Mouse (Mus musculus): Measurements from ENCODE around the gene Gm10985. TPM values are rescaled to one million over a fixed set of nuclear protein-coding genes. Genes with fewer than 3 reads are reported as not detected.
A peak's percentile ranks its signal among the peaks of the same experiment; 100 is the strongest.

Gm10985 gene
- not detected for total RNA-seq (2021)
- long read RNA-seq, experiment 1: 0 reads
- long read RNA-seq, experiment 2: 0 reads

DNA sequence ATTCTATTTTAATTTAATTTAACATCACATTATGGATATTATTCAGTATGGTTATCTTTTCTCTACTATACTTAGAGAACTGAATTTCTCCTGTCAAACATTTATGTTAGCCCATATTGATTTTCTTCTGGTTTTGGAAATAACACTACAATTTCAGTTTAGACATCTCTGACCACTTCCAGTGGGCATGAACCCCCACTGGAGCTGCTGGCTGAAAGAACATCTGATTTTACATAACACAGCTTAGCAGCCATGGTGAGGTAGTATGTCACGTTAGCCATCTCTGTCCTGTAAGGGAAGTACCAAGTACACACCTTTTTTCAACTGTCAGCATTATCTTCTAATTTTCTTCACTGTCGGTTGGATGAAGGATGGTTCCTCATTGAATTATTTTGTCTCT lies at the start of gene Gm10985:
Gm10985 (plus strand) TSS at position 301 of the 400 bp plus-strand sequence.
- no peak within 1 kb of the TSS for H3K4me3 ChIP-seq
- no peak within 1 kb of the TSS for H3K27ac ChIP-seq
- DNase-seq (ENCODE audit: extremely low spot score in 1 of 2, low spot score in 2 of 2): no peak
- intact Hi-C loops (cut with DNase I): no loop called here
- no peak for TF ChIP-seq CTCF (IDR thresholded peaks at IDR 0.05)

DNA sequence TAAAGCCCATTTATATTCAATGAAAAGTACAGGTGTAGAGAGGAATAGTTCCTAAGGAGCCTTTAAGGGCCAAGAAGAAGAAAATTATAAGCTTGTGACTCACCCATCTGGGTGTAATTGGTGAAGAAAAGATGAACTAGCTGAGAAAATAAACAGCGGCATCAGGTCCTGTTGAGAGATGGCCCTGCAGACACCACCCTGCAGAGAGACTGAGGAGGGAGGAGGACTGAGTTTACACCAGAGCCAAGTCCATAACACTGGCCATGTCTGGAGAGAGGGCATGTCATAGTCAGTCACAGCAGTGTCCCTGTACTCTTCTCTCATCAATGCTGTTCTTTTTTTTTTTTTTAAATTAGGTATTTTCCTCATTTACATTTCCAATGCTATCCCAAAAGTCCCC lies 48.0 kb upstream of the Gm10985 start:
- intact Hi-C loops (cut with DNase I): no loop called here
- no peak for TF ChIP-seq CTCF (IDR thresholded peaks at IDR 0.05)
- no peak for DNase-seq (ENCODE audit: extremely low spot score in 1 of 2, low spot score in 2 of 2)
- no peak overlapping the region for H3K4me3 ChIP-seq
- H3K27ac ChIP-seq: no peak overlapping the region

DNA sequence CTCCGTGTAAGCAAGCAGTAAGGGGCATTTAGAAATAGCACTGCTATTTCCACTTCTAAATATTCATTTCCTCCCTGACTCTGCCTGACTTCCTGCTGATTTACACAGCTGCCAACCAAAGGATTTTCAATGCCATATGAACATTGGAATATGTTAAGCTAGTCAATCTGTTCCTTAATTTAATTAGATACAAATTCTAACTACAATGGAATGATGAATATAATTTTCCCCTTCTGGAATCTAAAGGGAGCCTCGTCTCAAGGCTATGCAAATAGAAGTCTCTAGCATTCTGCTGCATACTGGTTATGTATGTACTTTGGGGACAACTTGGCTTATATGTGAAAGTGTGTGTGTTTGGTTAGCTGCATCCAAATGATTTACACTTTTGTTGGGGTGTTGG lies 45.2 kb upstream of the Gm10985 start:
- Histone ChIP-seq H3K27ac (no peak overlapping the region), H3K4me3 (no peak overlapping the region)
- no peak for TF ChIP-seq CTCF (IDR thresholded peaks at IDR 0.05)
- intact Hi-C loops (cut with DNase I): no loop called here
- no peak for DNase-seq (ENCODE audit: extremely low spot score in 1 of 2, low spot score in 2 of 2)

DNA sequence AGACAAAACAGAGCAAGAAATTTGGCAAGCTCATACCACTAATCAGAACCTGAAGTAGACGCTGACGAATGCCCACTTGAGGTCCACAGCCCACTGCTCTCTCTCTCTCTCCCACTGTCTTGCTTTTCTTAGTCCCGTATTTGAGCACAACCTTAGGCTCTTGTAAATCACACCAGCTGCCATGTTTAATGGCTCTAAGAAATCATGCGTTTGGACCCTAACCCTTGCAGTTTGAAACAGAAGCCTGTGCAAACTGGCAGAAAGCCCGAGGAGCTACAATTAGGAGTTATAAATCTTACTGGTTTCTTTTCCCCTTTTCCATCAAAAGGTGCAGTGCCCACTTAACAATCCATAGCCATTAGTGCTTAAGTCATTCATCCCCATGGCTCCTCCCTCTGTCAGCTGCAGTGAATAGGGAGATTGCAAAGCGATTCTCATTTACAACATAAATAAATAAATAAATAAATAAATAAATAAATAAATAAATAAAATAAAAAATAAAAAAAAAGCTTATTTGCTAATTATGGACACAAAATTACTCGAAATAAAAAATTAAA lies 31.4 kb upstream of the Gm10985 start:
- TF ChIP-seq CTCF (IDR thresholded peaks at IDR 0.05): no peak
- Histone ChIP-seq H3K27ac (no peak overlapping the region), H3K4me3 (no peak overlapping the region)
- no peak for DNase-seq (ENCODE audit: extremely low spot score in 1 of 2, low spot score in 2 of 2)
- intact Hi-C loops (cut with DNase I): no loop called here

DNA sequence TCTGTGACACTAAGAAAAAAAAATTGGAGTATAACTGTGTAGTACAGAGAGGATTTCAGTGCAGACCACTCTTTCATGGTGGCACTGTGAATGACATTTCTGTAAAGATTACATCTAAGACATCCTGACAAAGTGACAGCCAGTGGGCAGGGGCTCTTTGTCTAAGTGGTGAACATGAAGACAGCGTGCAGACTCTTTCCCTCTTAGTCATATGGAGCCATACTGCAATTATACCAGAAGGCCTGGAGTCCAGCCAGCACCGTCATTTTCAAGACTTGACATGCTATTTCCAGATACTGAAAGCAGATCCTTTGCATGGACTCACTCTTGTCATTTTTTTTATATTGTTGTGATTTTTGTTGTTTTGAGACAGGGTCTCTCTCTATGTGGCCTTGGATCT lies 10.6 kb upstream of the Gm10985 start:
- DNase-seq (ENCODE audit: extremely low spot score in 1 of 2, low spot score in 2 of 2): no peak
- no peak overlapping the region for H3K27ac ChIP-seq
- H3K4me3 ChIP-seq: no peak overlapping the region
- intact Hi-C loops (cut with DNase I): no loop called here
- TF ChIP-seq CTCF (IDR thresholded peaks at IDR 0.05): no peak

DNA sequence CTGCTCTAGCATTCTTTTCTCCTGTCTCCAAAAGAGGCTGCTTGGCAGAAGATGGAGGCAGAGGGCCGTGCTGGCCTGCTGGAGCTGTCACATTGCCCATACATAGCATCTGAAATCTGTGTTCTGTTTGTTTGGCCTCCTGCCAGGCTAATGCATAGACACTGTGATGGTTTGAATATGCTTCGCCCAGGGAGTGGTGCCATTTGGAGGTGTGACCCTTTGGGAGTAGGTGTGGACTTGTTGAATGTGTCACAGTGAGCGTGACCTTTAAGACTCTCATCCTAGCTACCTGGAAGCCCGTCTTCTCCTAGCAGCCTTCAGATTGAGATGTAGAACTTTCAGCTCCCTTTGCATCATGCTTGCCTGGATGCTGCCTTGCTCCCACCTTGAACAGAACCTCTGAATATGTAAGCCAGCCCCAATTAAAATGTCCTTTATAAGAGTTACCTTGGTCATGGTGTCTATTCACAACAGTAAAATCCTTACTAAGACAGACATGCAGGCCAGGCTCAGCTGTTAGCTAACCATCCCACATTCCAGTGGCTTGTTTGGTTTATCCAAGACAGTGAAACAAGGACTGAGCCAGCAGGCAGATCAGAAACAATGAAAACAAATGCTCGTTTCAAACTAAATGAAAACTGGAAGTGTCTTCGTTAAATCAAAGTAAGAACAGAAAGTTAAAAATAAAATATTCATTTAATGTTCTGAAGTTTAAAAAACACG lies 1.5 kb downstream of the Gm10985 start:
- intact Hi-C loops (cut with DNase I): no loop called here
- H3K4me3 ChIP-seq: no peak overlapping the region
- no peak overlapping the region for H3K27ac ChIP-seq
- no peak for DNase-seq (ENCODE audit: extremely low spot score in 1 of 2, low spot score in 2 of 2)
- TF ChIP-seq CTCF (IDR thresholded peaks at IDR 0.05): no peak

DNA sequence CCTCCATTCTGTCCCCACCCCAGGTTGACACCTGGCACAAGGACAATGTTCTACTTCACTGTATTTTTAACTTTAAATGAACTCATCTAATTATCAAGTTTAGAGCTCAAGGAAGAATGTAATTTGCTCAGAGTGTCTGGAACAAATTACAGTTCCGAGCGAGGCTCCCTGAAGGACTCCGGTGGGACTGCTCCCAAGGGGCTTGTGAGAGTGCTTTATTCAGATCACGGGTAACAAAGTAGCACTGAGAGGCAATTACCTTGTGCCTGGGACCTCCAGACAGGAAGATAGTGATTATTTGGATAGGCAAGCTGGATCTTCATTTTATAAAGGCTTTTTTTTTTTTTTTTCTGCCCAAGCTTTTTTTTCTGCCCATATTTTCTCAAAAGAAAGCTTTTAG lies 2.8 kb downstream of the Gm10985 start:
- intact Hi-C loops (cut with DNase I): no loop called here
- H3K4me3 ChIP-seq: no peak overlapping the region; the same call in 1 of the 2 replicates
- no peak overlapping the region for H3K27ac ChIP-seq
- no peak for TF ChIP-seq CTCF (IDR thresholded peaks at IDR 0.05)
- DNase-seq (ENCODE audit: extremely low spot score in 1 of 2, low spot score in 2 of 2): no peak

DNA sequence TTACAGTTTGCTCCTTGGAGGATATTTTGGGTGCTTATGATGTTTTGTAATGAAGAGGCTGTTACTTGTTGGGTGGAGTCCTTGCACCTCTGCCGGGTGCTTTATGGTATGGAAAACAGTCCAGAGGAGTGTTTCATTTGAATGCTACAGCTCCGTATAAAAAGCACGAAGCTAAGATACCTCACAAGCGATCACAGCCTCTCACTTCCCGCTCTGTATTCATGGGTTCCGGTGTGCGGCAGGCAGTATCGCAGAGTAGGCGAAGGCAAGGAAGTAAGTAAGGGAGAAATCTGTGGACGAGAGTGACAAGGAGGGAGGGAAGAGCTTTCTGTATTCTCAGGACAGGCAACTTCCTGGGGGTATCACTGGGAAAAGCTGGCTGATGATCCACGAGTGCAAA lies 3.4 kb downstream of the Gm10985 start:
- intact Hi-C loops (cut with DNase I): no loop called here
- H3K27ac ChIP-seq: no peak overlapping the region
- peak overlapping the region; percentile 14 for H3K4me3 ChIP-seq
- TF ChIP-seq CTCF (IDR thresholded peaks at IDR 0.05): no peak
- DNase-seq (ENCODE audit: extremely low spot score in 1 of 2, low spot score in 2 of 2): no peak

DNA sequence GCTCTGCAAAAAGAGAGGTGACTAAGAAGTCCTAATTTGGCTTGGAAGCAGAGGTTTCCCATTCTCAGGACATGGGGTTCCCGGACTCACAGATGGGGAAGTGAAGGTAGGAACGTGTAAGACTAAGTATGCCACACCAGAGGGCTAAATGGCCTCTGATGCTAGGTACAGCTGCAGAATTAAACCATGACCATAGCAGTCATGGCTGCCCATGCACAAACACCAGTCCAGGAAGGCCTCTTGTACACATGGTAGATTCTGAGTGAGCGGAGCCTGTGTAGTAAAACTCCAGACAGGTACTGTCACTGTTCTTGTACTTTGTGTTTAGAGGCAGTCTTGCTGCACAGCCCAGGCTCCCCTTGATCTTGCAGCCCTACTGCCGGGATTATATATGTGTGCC lies 9.4 kb downstream of the Gm10985 start:
- TF ChIP-seq CTCF (IDR thresholded peaks at IDR 0.05): no peak
- intact Hi-C loops (cut with DNase I): no loop called here
- no peak overlapping the region for H3K27ac ChIP-seq

DNA sequence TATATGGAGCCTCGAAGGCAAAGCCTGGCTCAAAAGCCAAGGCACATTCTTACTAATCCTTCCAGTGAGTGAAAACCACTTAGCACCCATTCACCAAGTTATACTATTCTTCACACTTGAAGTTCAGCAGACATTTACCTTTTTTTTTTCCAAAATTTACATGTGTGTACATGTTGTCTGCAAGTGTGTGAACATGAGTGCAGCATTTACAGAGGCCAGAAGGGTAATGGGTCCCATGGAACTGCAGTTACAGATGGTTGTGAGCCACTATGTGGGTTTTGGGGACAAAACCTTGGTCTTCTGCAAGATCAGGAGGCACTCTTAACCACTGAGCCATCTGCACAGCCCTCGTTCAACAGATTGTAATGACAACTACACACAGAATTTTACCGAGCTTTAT lies 9.9 kb downstream of the Gm10985 start:
- intact Hi-C loops (cut with DNase I): no loop called here
- no peak overlapping the region for H3K4me3 ChIP-seq
- TF ChIP-seq CTCF (IDR thresholded peaks at IDR 0.05): no peak
- no peak overlapping the region for H3K27ac ChIP-seq
- DNase-seq (ENCODE audit: extremely low spot score in 1 of 2, low spot score in 2 of 2): no peak

More for the DNA sequence above, 9.4 kb downstream of the Gm10985 start:
- DNase-seq (ENCODE audit: extremely low spot score in 1 of 2, low spot score in 2 of 2): no peak
- H3K4me3 ChIP-seq: no peak overlapping the region

DNA sequence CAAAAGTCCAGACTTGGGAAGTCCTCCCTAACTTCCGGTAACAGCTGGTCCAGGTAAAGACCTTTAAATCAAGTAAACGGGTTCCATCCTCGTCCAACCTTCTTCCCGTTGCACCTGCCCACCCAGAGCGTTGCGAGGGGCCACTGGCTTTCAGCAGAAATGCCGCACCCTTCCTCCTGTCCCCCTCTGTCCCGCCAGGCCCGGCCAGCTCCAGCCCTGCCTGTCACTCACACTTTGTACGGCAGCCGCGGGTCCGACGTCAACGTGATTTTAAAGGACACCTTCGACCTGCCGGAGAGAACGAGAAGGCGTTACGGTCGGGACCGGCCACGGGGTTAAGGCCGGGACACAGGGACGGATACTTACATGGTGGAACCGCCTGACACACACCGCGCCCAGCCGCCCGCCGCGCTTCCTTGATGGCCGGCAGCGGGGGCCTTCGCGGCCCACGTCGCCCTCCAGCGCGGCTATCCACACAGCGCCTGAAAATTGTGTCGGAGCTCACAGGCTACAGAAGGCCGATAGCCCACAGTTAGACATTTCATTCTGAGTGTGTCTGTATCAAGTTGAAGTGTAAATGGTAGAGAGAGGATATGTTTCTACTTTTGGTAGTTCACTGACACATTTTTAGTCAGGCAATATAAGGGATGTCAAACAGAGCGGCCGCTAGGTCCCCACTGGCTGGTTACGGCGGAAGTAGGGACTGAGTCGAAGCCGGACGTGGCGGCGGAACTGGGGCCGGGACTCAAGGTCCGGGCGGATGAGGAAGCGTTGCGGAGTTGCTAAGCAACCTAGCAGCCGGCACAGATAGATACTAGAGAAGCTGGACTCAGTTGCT lies 18.7 kb downstream of the Gm10985 start, which contains the start of gene Ufm1:
Ufm1 (minus strand) TSS at position 448 of the 838 bp plus-strand sequence.
- TF ChIP-seq CTCF (IDR thresholded peaks at IDR 0.05): no peak; the same call in 1 of the 2 replicates
- Histone ChIP-seq H3K4me3 (peak within 1 kb of the TSS; percentile 87), H3K27ac (peak within 1 kb of the TSS; percentile 99)
- intact Hi-C loops (cut with DNase I): loop anchor here (5.0 to 10.0 kb wide), 4 partner anchors 294 to 829 kb away; partner anchors contain the start of genes Nhlrc3, Proser1, Supt20 and Trpc4
- DNase-seq (ENCODE audit: extremely low spot score in 1 of 2, low spot score in 2 of 2): peak; percentile 89 to 93

DNA sequence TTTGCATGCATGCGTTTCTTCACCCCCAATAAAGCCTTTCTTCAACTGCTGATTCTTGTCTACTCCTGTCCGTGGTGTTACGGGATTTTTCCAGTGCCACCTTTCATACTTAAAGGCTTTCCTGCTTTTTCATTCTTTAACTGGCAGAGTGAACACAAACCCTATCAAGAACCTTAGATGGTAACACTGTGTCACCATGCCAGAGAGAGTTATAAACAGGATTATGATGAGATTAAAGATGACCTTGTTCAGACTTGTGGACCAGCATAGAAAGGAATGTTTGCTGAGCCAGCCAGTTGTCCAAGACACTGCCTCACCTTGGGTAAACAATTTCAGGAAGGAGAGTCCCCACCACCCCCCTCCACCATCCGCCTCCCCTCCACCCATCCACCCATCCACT lies 23.3 kb downstream of the Gm10985 start:
- no peak for TF ChIP-seq CTCF (IDR thresholded peaks at IDR 0.05)
- Histone ChIP-seq H3K27ac (no peak overlapping the region), H3K4me3 (no peak overlapping the region)
- intact Hi-C loops (cut with DNase I): loop anchor here (10.0 kb wide), 1 partner anchor 447 kb away; no protein-coding TSS in a partner anchor
- no peak for DNase-seq (ENCODE audit: extremely low spot score in 1 of 2, low spot score in 2 of 2)

Data from left cerebral cortex, adult 2 months (tissue).